Mouse (Mus musculus) hematopoietic multipotent progenitor cell, adult 10-12 weeks (in vitro differentiated cells): ENCODE data around the gene Hhip. TPM values are rescaled to one million over a fixed set of nuclear protein-coding genes. Genes with fewer than 3 reads are reported as not detected.

ENCODE experiments used
- polyA plus RNA-seq: library from polyadenylated mRNA; stranded (reverse); fragments of >175 nt; gene quantifications from 2 replicates; pipeline ENCODE4 v1.2.3, GENCODE M21; 2012; ENCODE audit warnings: low replicate concordance

Hhip gene
- 0.02 TPM in 1 of 2 replicates, not detected in the other for polyA plus RNA-seq

GRCm38 (mm10) chr8:80057198-80058174, at the start of gene Hhip:
Gene Hhip, minus strand, starts transcription at chr8:80058006.

